Mouse (Mus musculus): ENCODE results near the gene Lcn8. TPM values are rescaled to one million over a fixed set of nuclear protein-coding genes. Genes with fewer than 3 reads are reported as not detected.
"Not testable (repeated sequence)": the region's sequence is repeated elsewhere in the genome, so short reads cannot be mapped to it uniquely, and the experiment has no call there.

Gene Lcn8
- polyA plus RNA-seq, 1 experiment from 2014 or later: not detected

- Histone ChIP-seq H3K9ac (ENCODE audit: low read length) (no peak overlapping the region), H3K36me3 (ENCODE audit: control insufficient read depth, insufficient read depth, low read length) (no peaks in the 10 kb centered on the region), H3K27me3 (replicated peaks; ENCODE audit: control insufficient read depth, insufficient read depth, low read length) (no peaks in the 10 kb centered on the region), H3K4me2 (ENCODE audit: low read length) (no peak overlapping the region), H3K9me3 (replicated peaks; ENCODE audit: control insufficient read depth, low read length) (no peaks in the 10 kb centered on the region), H3K4me1 (ENCODE audit: control insufficient read depth, insufficient read depth, low read length) (no peaks in the 10 kb centered on the region), H3K27ac (ENCODE audit: low read depth, low read length) (no peak overlapping the region), H3K4me3 (ENCODE audit: low read depth, low read length) (no peak overlapping the region)
- ATAC-seq: no peak
- 69% methylated on average over 4 of the region's 4 CpGs for WGBS
- no peak for DNase-seq (ENCODE audit: low spot score)
Measured at GRCm38 (mm10) chr2:25686941-25687340, 34.0 kb downstream of the Lcn8 start.

- no peak for ATAC-seq
- DNase-seq (ENCODE audit: low spot score): peak; percentile 70
- no peaks in the 10 kb centered on the region for H3K4me1 ChIP-seq (ENCODE audit: control insufficient read depth, insufficient read depth, low read length)
- H3K36me3 ChIP-seq (ENCODE audit: control insufficient read depth, insufficient read depth, low read length): no peaks in the 10 kb centered on the region
- no peaks in the 10 kb centered on the region for H3K9me3 ChIP-seq (replicated peaks; ENCODE audit: control insufficient read depth, low read length)
- H3K27ac ChIP-seq (ENCODE audit: low read depth, low read length): no peak overlapping the region
- H3K4me2 ChIP-seq (ENCODE audit: low read length): no peak overlapping the region
- 0 out of 2 replicates have a peak, but pooled peaks cover 3% of the 10 kb centered on the region for H3K27me3 ChIP-seq (replicated peaks; ENCODE audit: control insufficient read depth, insufficient read depth, low read length)
- H3K9ac ChIP-seq (ENCODE audit: low read length): no peak overlapping the region
- H3K4me3 ChIP-seq (ENCODE audit: low read depth, low read length): no peak overlapping the region
Measured at GRCm38 (mm10) chr2:25694605-25695004, 41.7 kb downstream of the Lcn8 start.

GRCm38 (mm10) chr2:25696951-25697350, 44.0 kb downstream of the Lcn8 start:
- H3K9ac ChIP-seq (ENCODE audit: low read length): no peak overlapping the region
- H3K4me1 ChIP-seq (ENCODE audit: control insufficient read depth, insufficient read depth, low read length): no peaks in the 10 kb centered on the region
- H3K4me2 ChIP-seq (ENCODE audit: low read length): no peak overlapping the region
- DNase-seq (ENCODE audit: low spot score): no peak
- H3K27me3 ChIP-seq (replicated peaks; ENCODE audit: control insufficient read depth, insufficient read depth, low read length): 0 out of 2 replicates have a peak, but pooled peaks cover 3% of the 10 kb centered on the region
- no peak for ATAC-seq
- H3K27ac ChIP-seq (ENCODE audit: low read depth, low read length): no peak overlapping the region
- WGBS: 68% methylated on average over 4 of the region's 4 CpGs
- no peaks in the 10 kb centered on the region for H3K36me3 ChIP-seq (ENCODE audit: control insufficient read depth, insufficient read depth, low read length)
- H3K4me3 ChIP-seq (ENCODE audit: low read depth, low read length): no peak overlapping the region
- no peaks in the 10 kb centered on the region for H3K9me3 ChIP-seq (replicated peaks; ENCODE audit: control insufficient read depth, low read length)

DNA sequence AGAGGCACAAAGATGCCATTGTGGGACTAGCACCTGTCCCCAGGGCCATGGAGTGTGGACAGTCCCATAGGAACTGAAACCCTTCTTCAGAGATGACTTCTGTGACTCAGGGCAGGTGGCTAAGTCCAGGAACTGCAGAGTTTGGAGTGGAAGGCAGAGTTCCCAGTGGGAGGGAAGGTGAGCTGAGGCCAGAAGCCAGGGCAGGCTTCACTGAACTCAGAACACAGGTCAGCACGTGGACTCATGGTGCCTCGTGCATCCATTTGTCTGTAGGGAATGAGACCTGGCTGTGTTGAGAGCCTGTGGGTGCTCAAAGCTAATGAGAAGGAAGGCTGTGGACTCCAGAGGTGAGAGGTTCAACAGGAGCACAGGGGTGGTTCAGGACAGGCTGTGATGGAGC, 45.8 kb downstream of the Lcn8 start:
- ATAC-seq (no peak), DNase-seq (ENCODE audit: low spot score) (no peak)
- Histone ChIP-seq H3K27ac (ENCODE audit: low read depth, low read length) (no peak overlapping the region), H3K27me3 (replicated peaks; ENCODE audit: control insufficient read depth, insufficient read depth, low read length) (no peaks in the 10 kb centered on the region), H3K36me3 (ENCODE audit: control insufficient read depth, insufficient read depth, low read length) (no peaks in the 10 kb centered on the region), H3K4me2 (ENCODE audit: low read length) (no peak overlapping the region), H3K9me3 (replicated peaks; ENCODE audit: control insufficient read depth, low read length) (no peaks in the 10 kb centered on the region), H3K4me3 (ENCODE audit: low read depth, low read length) (no peak overlapping the region), H3K9ac (ENCODE audit: low read length) (no peak overlapping the region), H3K4me1 (ENCODE audit: control insufficient read depth, insufficient read depth, low read length) (no peaks in the 10 kb centered on the region)
- WGBS: 87% methylated on average over 2 of the region's 2 CpGs

- not testable (repeated sequence) for H3K9ac ChIP-seq (ENCODE audit: low read length); H3K27me3 ChIP-seq (replicated peaks; ENCODE audit: control insufficient read depth, insufficient read depth, low read length); H3K9me3 ChIP-seq (replicated peaks; ENCODE audit: control insufficient read depth, low read length); H3K4me2 ChIP-seq (ENCODE audit: low read length); ATAC-seq; H3K4me1 ChIP-seq (ENCODE audit: control insufficient read depth, insufficient read depth, low read length); H3K27ac ChIP-seq (ENCODE audit: low read depth, low read length); DNase-seq (ENCODE audit: low spot score); H3K4me3 ChIP-seq (ENCODE audit: low read depth, low read length); H3K36me3 ChIP-seq (ENCODE audit: control insufficient read depth, insufficient read depth, low read length)
- WGBS: 77% methylated on average over 3 of the region's 3 CpGs
Measured at GRCm38 (mm10) chr2:25699743-25700142, 46.8 kb downstream of the Lcn8 start, which contains the start of gene Obp2a. Obp2a (plus strand) TSS chr2:25700043.

DNA sequence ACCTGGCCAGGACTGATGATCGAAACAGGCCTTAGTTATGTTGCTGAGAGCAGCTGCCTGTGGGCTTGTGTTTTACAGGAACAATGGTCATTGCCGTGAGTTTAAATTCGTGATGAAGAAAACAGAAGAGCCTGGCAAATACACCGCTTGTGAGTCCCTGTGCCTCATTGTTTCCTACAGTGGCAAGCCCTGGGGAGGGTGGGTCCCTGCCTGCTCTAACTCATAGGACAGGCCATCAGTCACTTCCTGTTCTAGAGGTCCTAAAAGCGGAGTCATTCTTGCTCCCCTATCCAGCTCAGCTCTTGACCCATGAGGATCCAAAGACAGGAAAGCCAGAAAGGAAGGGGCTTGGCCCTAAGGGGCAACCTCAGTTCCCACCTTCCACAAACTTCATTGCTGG, 48.1 kb downstream of the Lcn8 start:
- no peak for DNase-seq (ENCODE audit: low spot score)
- WGBS: 80% methylated on average over 5 of the region's 5 CpGs
- no peaks in the 10 kb centered on the region for H3K27me3 ChIP-seq (replicated peaks; ENCODE audit: control insufficient read depth, insufficient read depth, low read length)

GRCm38 (mm10) chr2:25703706-25704105, 50.8 kb downstream of the Lcn8 start:
- Histone ChIP-seq H3K36me3 (ENCODE audit: control insufficient read depth, insufficient read depth, low read length) (no peaks in the 10 kb centered on the region), H3K9me3 (replicated peaks; ENCODE audit: control insufficient read depth, low read length) (no peaks in the 10 kb centered on the region), H3K4me1 (ENCODE audit: control insufficient read depth, insufficient read depth, low read length) (no peaks in the 10 kb centered on the region; the same call in 1 of the 2 replicates), H3K4me3 (ENCODE audit: low read depth, low read length) (no peak overlapping the region), H3K27me3 (replicated peaks; ENCODE audit: control insufficient read depth, insufficient read depth, low read length) (no peaks in the 10 kb centered on the region), H3K4me2 (ENCODE audit: low read length) (no peak overlapping the region), H3K27ac (ENCODE audit: low read depth, low read length) (no peak overlapping the region), H3K9ac (ENCODE audit: low read length) (no peak overlapping the region)
- DNase-seq (ENCODE audit: low spot score) (no peak), ATAC-seq (no peak)
- WGBS: 89% methylated on average over 4 of the region's 4 CpGs

More for the DNA sequence above, 48.1 kb downstream of the Lcn8 start:
- no peaks in the 10 kb centered on the region for H3K36me3 ChIP-seq (ENCODE audit: control insufficient read depth, insufficient read depth, low read length)
- H3K4me1 ChIP-seq (ENCODE audit: control insufficient read depth, insufficient read depth, low read length): no peaks in the 10 kb centered on the region
- no peaks in the 10 kb centered on the region for H3K9me3 ChIP-seq (replicated peaks; ENCODE audit: control insufficient read depth, low read length)
- no peak for ATAC-seq
- no peak overlapping the region for H3K4me2 ChIP-seq (ENCODE audit: low read length)
- no peak overlapping the region for H3K9ac ChIP-seq (ENCODE audit: low read length)
- no peak overlapping the region for H3K27ac ChIP-seq (ENCODE audit: low read depth, low read length)
- H3K4me3 ChIP-seq (ENCODE audit: low read depth, low read length): no peak overlapping the region

Other genes with a start within 250 kb of the Lcn8 start
- 0.21 TPM in 1 of 2 replicates, not detected in the other for gene Fut7, start 229.9 kb upstream of the Lcn8 start, polyA plus RNA-seq (2014; fragmentation: Nextera tagmentation; extraction: Ambion mirVana)
- gene Abca2, start 224.4 kb upstream of the Lcn8 start, polyA plus RNA-seq (2014; fragmentation: Nextera tagmentation; extraction: Ambion mirVana): 6.7 and 11.9 TPM in 2 replicates
- gene Clic3, start 196.3 kb upstream of the Lcn8 start, polyA plus RNA-seq (2014; fragmentation: Nextera tagmentation; extraction: Ambion mirVana): 1.1 and 2.2 TPM in 2 replicates
- 93.2 and 101 TPM in 2 replicates for gene Paxx, start 192.0 kb upstream of the Lcn8 start, polyA plus RNA-seq (2014; fragmentation: Nextera tagmentation; extraction: Ambion mirVana)
- 170 and 301 TPM in 2 replicates for gene Ptgds, start 183.1 kb upstream of the Lcn8 start, polyA plus RNA-seq (2014; fragmentation: Nextera tagmentation; extraction: Ambion mirVana)
- not detected in 2 replicates for gene Lcn12, start 159.2 kb upstream of the Lcn8 start, polyA plus RNA-seq (2014; fragmentation: Nextera tagmentation; extraction: Ambion mirVana)
- gene Fbxw5, start 152.4 kb upstream of the Lcn8 start, polyA plus RNA-seq (2014; fragmentation: Nextera tagmentation; extraction: Ambion mirVana): 77.9 and 102 TPM in 2 replicates
- 4.0 and 4.1 TPM in 2 replicates for gene C8g, start 151.4 kb upstream of the Lcn8 start, polyA plus RNA-seq (2014; fragmentation: Nextera tagmentation; extraction: Ambion mirVana)
- 26.7 and 29.4 TPM in 2 replicates for gene Traf2, start 106.2 kb upstream of the Lcn8 start, polyA plus RNA-seq (2014; fragmentation: Nextera tagmentation; extraction: Ambion mirVana)
- 369 and 370 TPM in 2 replicates for gene Edf1, start 95.3 kb upstream of the Lcn8 start, polyA plus RNA-seq (2014; fragmentation: Nextera tagmentation; extraction: Ambion mirVana)
- 0.84 and 2.2 TPM in 2 replicates for gene Mamdc4, start 78.3 kb upstream of the Lcn8 start, polyA plus RNA-seq (2014; fragmentation: Nextera tagmentation; extraction: Ambion mirVana)
- gene Phpt1, start 77.9 kb upstream of the Lcn8 start, polyA plus RNA-seq (2014; fragmentation: Nextera tagmentation; extraction: Ambion mirVana): 168 and 216 TPM in 2 replicates
- 2.2 and 4.2 TPM in 2 replicates for gene Ajm1, start 71.4 kb upstream of the Lcn8 start, polyA plus RNA-seq (2014; fragmentation: Nextera tagmentation; extraction: Ambion mirVana)
- gene Rabl6, start 44.6 kb upstream of the Lcn8 start, polyA plus RNA-seq (2014; fragmentation: Nextera tagmentation; extraction: Ambion mirVana): 47.9 and 55.0 TPM in 2 replicates
- gene Ccdc183, start 35.4 kb upstream of the Lcn8 start, polyA plus RNA-seq (2014; fragmentation: Nextera tagmentation; extraction: Ambion mirVana): 0.18 and 0.30 TPM in 2 replicates
- 27.9 and 32.8 TPM in 2 replicates for gene Tmem141, start 31.1 kb upstream of the Lcn8 start, polyA plus RNA-seq (2014; fragmentation: Nextera tagmentation; extraction: Ambion mirVana)
- gene Fcna, start 25.1 kb upstream of the Lcn8 start, polyA plus RNA-seq (2014; fragmentation: Nextera tagmentation; extraction: Ambion mirVana): 2.0 and 3.7 TPM in 2 replicates
- not detected in 2 replicates for gene Lcn5, start 4.8 kb downstream of the Lcn8 start, polyA plus RNA-seq (2014; fragmentation: Nextera tagmentation; extraction: Ambion mirVana)
- gene Lcn6, start 23.7 kb downstream of the Lcn8 start, polyA plus RNA-seq (2014; fragmentation: Nextera tagmentation; extraction: Ambion mirVana): not detected in 2 replicates
- gene Lcn10, start 29.6 kb downstream of the Lcn8 start, polyA plus RNA-seq (2014; fragmentation: Nextera tagmentation; extraction: Ambion mirVana): not detected in 2 replicates
- gene Obp2a, start 46.9 kb downstream of the Lcn8 start, polyA plus RNA-seq (2014; fragmentation: Nextera tagmentation; extraction: Ambion mirVana): not detected in 2 replicates
- gene Bmyc, start 53.6 kb downstream of the Lcn8 start, polyA plus RNA-seq (2014; fragmentation: Nextera tagmentation; extraction: Ambion mirVana): 86.4 and 108 TPM in 2 replicates
- not detected in 2 replicates for gene Obp2b, start 83.9 kb downstream of the Lcn8 start, polyA plus RNA-seq (2014; fragmentation: Nextera tagmentation; extraction: Ambion mirVana)
- not detected in 2 replicates for gene Lcn3, start 112.4 kb downstream of the Lcn8 start, polyA plus RNA-seq (2014; fragmentation: Nextera tagmentation; extraction: Ambion mirVana)
- gene Lcn11, start 123.9 kb downstream of the Lcn8 start, polyA plus RNA-seq (2014; fragmentation: Nextera tagmentation; extraction: Ambion mirVana): not detected in 2 replicates
- not detected in 2 replicates for gene Gm13539, start 129.1 kb downstream of the Lcn8 start, polyA plus RNA-seq (2014; fragmentation: Nextera tagmentation; extraction: Ambion mirVana)
- not detected in 2 replicates for gene Glt6d1, start 162.7 kb downstream of the Lcn8 start, polyA plus RNA-seq (2014; fragmentation: Nextera tagmentation; extraction: Ambion mirVana)
- gene Lcn9, start 170.0 kb downstream of the Lcn8 start, polyA plus RNA-seq (2014; fragmentation: Nextera tagmentation; extraction: Ambion mirVana): not detected in 2 replicates
- gene Sohlh1, start 194.1 kb downstream of the Lcn8 start, polyA plus RNA-seq (2014; fragmentation: Nextera tagmentation; extraction: Ambion mirVana): not detected in 2 replicates
- 3.3 and 5.3 TPM in 2 replicates for gene Kcnt1, start 210.6 kb downstream of the Lcn8 start, polyA plus RNA-seq (2014; fragmentation: Nextera tagmentation; extraction: Ambion mirVana)